Mouse (Mus musculus): ENCODE results near the gene Cnot10.

- TF ChIP-seq POLR2A (IDR thresholded peaks at IDR 0.05; ENCODE audit: low read depth, low read length) (no peak), CTCF (IDR thresholded peaks at IDR 0.05; ENCODE audit: extremely low read depth, insufficient read length, insufficient replicate concordance, low read depth, low read length) (no peak)
Observed at GRCm38 (mm10) chr9:114554355-114554979, 85.5 kb downstream of the Cnot10 start.
